Mouse (Mus musculus) MEL (cell line): ENCODE results near the gene Dand5. TPM values are rescaled to one million over a fixed set of nuclear protein-coding genes. Genes with fewer than 3 reads are reported as not detected.

Experiments used
- DNase-seq: peaks from one replicate; pipeline ENCODE4 v3.0.0; 2011; ENCODE audit warnings: low read depth, low spot score
- H3K27ac ChIP-seq: 2 replicates; pipeline ENCODE4 v1.5.1; 2012; ENCODE audit warnings: low read depth, mild to moderate bottlenecking, control low read depth, low read length, moderate library complexity; ENCODE audit not compliant: control insufficient read depth
- H3K27me3 ChIP-seq, 2 experiments: fragments of 150-350 bp in 1 of 2; sonication (generic) in 1 of 2; 2 replicates each; pipeline ENCODE4 v1.6.1; 2012; ENCODE audit warnings: low read length in 2 of 2, mild to moderate bottlenecking in 2 of 2, improper control_type of control experiment in 1 of 2, moderate library complexity in 1 of 2; ENCODE audit not compliant: insufficient read depth in 2 of 2, control insufficient read depth in 1 of 2
- H3K36me3 ChIP-seq, 2 experiments: 2 replicates each; pipeline ENCODE4 v1.6.1; 2012 to 2014; ENCODE audit warnings: low read length in 2 of 2, improper control_type of control experiment in 1 of 2, inconsistent platforms in 1 of 2, mild to moderate bottlenecking in 1 of 2; ENCODE audit not compliant: insufficient read depth in 2 of 2, control insufficient read depth in 1 of 2
- H3K4me1 ChIP-seq, 2 experiments: fragments of 150-350 bp in 1 of 2; sonication (generic) in 1 of 2; 2 replicates each; pipeline ENCODE4 v1.6.1; 2012; ENCODE audit warnings: low read length in 2 of 2, improper control_type of control experiment in 1 of 2, mild to moderate bottlenecking in 1 of 2; ENCODE audit not compliant: insufficient read depth in 2 of 2, control insufficient read depth in 1 of 2
- H3K4me3 ChIP-seq, 2 experiments: fragments of 150-350 bp in 1 of 2; sonication (generic) in 1 of 2; 2 replicates each; pipeline ENCODE4 v1.5.1; 2012; ENCODE audit warnings: low read depth in 2 of 2, low read length in 2 of 2, mild to moderate bottlenecking in 2 of 2, moderate library complexity in 2 of 2, control low read depth in 1 of 2, improper control_type of control experiment in 1 of 2; ENCODE audit not compliant: control insufficient read depth in 1 of 2, insufficient read depth in 1 of 2
- H3K79me2 ChIP-seq: 2 replicates; pipeline ENCODE4 v1.6.1; 2012; ENCODE audit warnings: mild to moderate bottlenecking, low read length, moderate library complexity; ENCODE audit not compliant: control insufficient read depth, poor library complexity, insufficient read depth
- H3K9ac ChIP-seq: 2 replicates; pipeline ENCODE4 v1.6.1; 2012; ENCODE audit warnings: low read depth, mild to moderate bottlenecking, control low read depth, low read length, moderate library complexity; ENCODE audit not compliant: control insufficient read depth, poor library complexity, severe bottlenecking
- H3K9me3 ChIP-seq: fragments of 150-350 bp; sonication (generic); replicated peaks from 2 replicates; pipeline ENCODE4 v1.6.1; 2012; ENCODE audit warnings: mild to moderate bottlenecking, low read length, improper control_type of control experiment, moderate library complexity; ENCODE audit not compliant: insufficient read depth
- CTCF ChIP-seq, 3 experiments: IDR thresholded peaks in 2 of 3; conservative IDR thresholded peaks in 1 of 3; 2 replicates each; pipeline ENCODE4 v1.5.1; 2011 to 2012; ENCODE audit warnings: low read length in 3 of 3, low read depth in 2 of 3, mild to moderate bottlenecking in 2 of 3, improper control_type of control experiment in 1 of 3, inconsistent platforms in 1 of 3, mixed read lengths in 1 of 3, moderate library complexity in 1 of 3; ENCODE audit not compliant: control insufficient read depth in 1 of 3, insufficient read depth in 1 of 3, poor library complexity in 1 of 3, severe bottlenecking in 1 of 3
- ELF1 ChIP-seq: IDR thresholded peaks from 2 replicates; pipeline ENCODE4 v1.6.1; 2014; ENCODE audit warnings: low read depth, mild to moderate bottlenecking, inconsistent platforms, low read length, improper control_type of control experiment, moderate library complexity
- MEF2A ChIP-seq: IDR thresholded peaks from 2 replicates; pipeline ENCODE4 v1.6.1; 2014; ENCODE audit warnings: low read depth, mild to moderate bottlenecking, inconsistent platforms, low read length, improper control_type of control experiment; ENCODE audit not compliant: poor library complexity, insufficient replicate concordance, severe bottlenecking; ENCODE audit errors: extremely low read depth
- NELFE ChIP-seq: IDR thresholded peaks from 2 replicates; pipeline ENCODE4 v1.6.1; 2011; ENCODE audit warnings: low read depth, low read length, improper control_type of control experiment
- POLR2A ChIP-seq, 2 experiments: IDR thresholded peaks; 2 replicates each; pipeline ENCODE4 v1.6.1; 2011 to 2012; ENCODE audit warnings: low read length in 2 of 2, mild to moderate bottlenecking in 2 of 2, control low read depth in 1 of 2, improper control_type of control experiment in 1 of 2, low read depth in 1 of 2, moderate library complexity in 1 of 2; ENCODE audit not compliant: control insufficient read depth in 1 of 2, insufficient read depth in 1 of 2, poor library complexity in 1 of 2
- POLR2AphosphoS2 ChIP-seq: IDR thresholded peaks from 2 replicates; pipeline ENCODE4 v1.6.1; 2011; ENCODE audit warnings: low read length, improper control_type of control experiment
- RAD21 ChIP-seq: IDR thresholded peaks from 2 replicates; pipeline ENCODE4 v1.6.1; 2011; ENCODE audit warnings: mild to moderate bottlenecking, low read depth, low read length, improper control_type of control experiment
- SIN3A ChIP-seq: IDR thresholded peaks from 2 replicates; pipeline ENCODE4 v1.6.1; 2012; ENCODE audit warnings: low read length, improper control_type of control experiment, inconsistent platforms
- TCF12 ChIP-seq: IDR thresholded peaks from 2 replicates; pipeline ENCODE4 v1.6.1; 2014; ENCODE audit warnings: low read depth, mild to moderate bottlenecking, inconsistent platforms, low read length, improper control_type of control experiment, moderate library complexity
- ZMIZ1 ChIP-seq: IDR thresholded peaks from 2 replicates; pipeline ENCODE4 v1.6.1; 2012; ENCODE audit warnings: low read depth, mild to moderate bottlenecking, inconsistent platforms, low read length, improper control_type of control experiment, moderate library complexity
- polyA plus RNA-seq, 2 experiments: library from polyadenylated mRNA; stranded (reverse) in 1 of 2; unstranded in 1 of 2; fragments of >175 nt in 1 of 2; fragments of >200 nt in 1 of 2; gene quantifications; 2 replicates each; pipeline versions ENCODE4 v1.2.1 to v1.2.4; 2012; ENCODE audit warnings: low replicate concordance in 2 of 2, low read depth in 1 of 2; ENCODE audit not compliant: insufficient read length in 2 of 2, insufficient read depth in 1 of 2, missing spikeins in 1 of 2
- total RNA-seq: library from RNA; depleted of rRNA; stranded (reverse); fragments of 300-350 nt; gene quantifications from 2 replicates; pipeline ENCODE4 v1.2.3, GENCODE M21; 2012

Gene Dand5
- total and polyA plus RNA-seq, 3 experiments, result 1.7 to 2.2 TPM; not detected in 1

GRCm38 (mm10) chr8:84834002-84834865 is 11.6 kb upstream of the Dand5 start:
- no peak overlapping the region for H3K4me3 ChIP-seq
- peaks cover 2 to 26% of the 10 kb centered on the region in 2 experiments; a peak in 3 of 4 replicates for H3K36me3 ChIP-seq
- peaks cover 3 to 15% of the 10 kb centered on the region in 2 experiments for H3K4me1 ChIP-seq
- no peaks in the 10 kb centered on the region for H3K27me3 ChIP-seq
- no peak for DNase-seq
- H3K27ac ChIP-seq, result no peak overlapping the region
- H3K9ac ChIP-seq, result no peak overlapping the region
- H3K79me2 ChIP-seq, result peaks cover 14% of the 10 kb centered on the region
- TF ChIP-seq POLR2A (IDR thresholded peaks at IDR 0.05; ENCODE audit: control insufficient read depth in 1 of 2, insufficient read depth in 1 of 2, low read depth in 1 of 2, low read length in 2 of 2, poor library complexity in 1 of 2) (0 out of 4 replicates have a peak, but pooled peaks of 1 of the 2 experiments have one; percentile 16), MEF2A (no peak), SIN3A (0 out of 2 replicates have a peak, but pooled peaks have one; percentile 22), RAD21 (no peak), ZMIZ1 (peak; percentile 66; the same call in 1 of the 2 replicates)
- no peaks in the 10 kb centered on the region for H3K9me3 ChIP-seq

- Histone ChIP-seq H3K4me3 (peak overlapping the region; percentile 74 to 100), H3K79me2 (peaks cover 12% of the 10 kb centered on the region), H3K36me3 (peaks cover 2 to 17% of the 10 kb centered on the region in 2 experiments; a peak in 3 of 4 replicates), H3K27me3 (no peaks in the 10 kb centered on the region), H3K9me3 (no peaks in the 10 kb centered on the region), H3K4me1 (peaks cover 2 to 11% of the 10 kb centered on the region in 2 experiments; a peak in 3 of 4 replicates), H3K9ac (peak overlapping the region; percentile 99), H3K27ac (peak overlapping the region; percentile 88)
- TF ChIP-seq NELFE (no peak), ELF1 (no peak), POLR2AphosphoS2 (peak; percentile 21; the same call in 1 of the 2 replicates), TCF12 (no peak), CTCF (IDR thresholded peaks at IDR 0.05 in 2 of 3, conservative IDR thresholded peaks at IDR 0.05 in 1 of 3; ENCODE audit: control insufficient read depth in 1 of 3, insufficient read depth in 1 of 3, low read depth in 2 of 3, low read length in 3 of 3, poor library complexity in 1 of 3, severe bottlenecking in 1 of 3) (peak in 1 of 3 experiments; percentile 12; a peak in 1 of 6 replicates), ZMIZ1 (0 out of 2 replicates have a peak, but pooled peaks have one; percentile 41)
- DNase-seq, result no peak
Measured at GRCm38 (mm10) chr8:84832759-84833742, 10.4 kb upstream of the Dand5 start.
